ENCODE assay signal across 7 mouse cellular contexts in the genomic region with DNA sequence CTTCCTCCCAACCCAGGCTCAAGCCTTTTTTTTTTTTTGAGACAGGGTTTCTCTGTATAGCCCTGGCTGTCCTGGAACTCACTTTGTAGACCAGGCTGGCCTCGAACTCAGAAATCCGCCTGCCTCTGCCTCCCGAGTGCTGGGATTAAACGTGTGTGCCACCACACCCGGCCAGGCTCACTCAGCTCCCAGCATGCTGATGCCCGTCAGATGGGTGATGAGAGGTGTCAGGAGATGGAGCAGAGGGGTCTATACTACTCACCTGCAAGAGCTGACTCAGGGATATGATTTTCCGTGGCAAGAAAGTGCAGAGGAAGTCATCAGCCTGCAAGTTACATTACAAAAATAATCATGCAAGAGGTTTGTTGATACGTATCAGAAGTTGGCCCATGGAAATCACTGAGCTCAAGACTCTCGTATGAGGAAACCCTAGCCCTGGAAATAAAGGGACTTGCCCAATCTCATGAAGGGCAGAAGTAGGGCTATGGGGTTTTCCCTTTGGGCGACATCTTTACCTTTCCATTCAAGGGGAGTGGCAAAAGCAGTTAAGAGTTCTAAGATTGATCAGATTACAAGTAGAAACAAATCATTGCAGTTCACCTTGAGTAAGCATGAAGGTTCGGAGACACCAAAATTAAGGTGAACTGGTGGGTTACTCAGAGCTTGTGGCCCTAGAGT. TPM values are rescaled to one million over a fixed set of nuclear protein-coding genes. Genes with fewer than 3 reads are reported as not detected.
DNase-seq lines count a peak whose midpoint lies in the region; ATAC-seq lines count a peak whose summit lies in the region.

No protein-coding gene starts in this region.

- peaks cover 48% of the 10 kb centered on the region for H3K4me1 ChIP-seq in forebrain, embryonic 10.5 days
- H3K4me1 ChIP-seq in limb, embryonic 15.5 days = peaks cover 37% of the 10 kb centered on the region

- peaks cover 32% of the 10 kb centered on the region for H3K36me3 ChIP-seq in forebrain, embryonic 10.5 days (replicated peaks)
- H3K36me3 ChIP-seq in limb, embryonic 15.5 days = peaks cover 33% of the 10 kb centered on the region

- peak overlapping the region; percentile 93 for H3K27ac ChIP-seq in forebrain, embryonic 10.5 days
- H3K27ac ChIP-seq in limb, embryonic 15.5 days = peak overlapping the region; percentile 97

- H3K9ac ChIP-seq in limb, embryonic 15.5 days = peak overlapping the region; percentile 51; the same call in 1 of the 2 replicates

- no peaks in the 10 kb centered on the region for H3K9me3 ChIP-seq in forebrain, embryonic 10.5 days
- no peaks in the 10 kb centered on the region for H3K9me3 ChIP-seq in limb, embryonic 15.5 days

- peak; percentile 38 to 61 for DNase-seq in spleen, postnatal 36 days (ENCODE audit: low spot score in 2 of 2)
- DNase-seq in spleen, postnatal 10 days (ENCODE audit: low spot score in 2 of 2) = no peak
- DNase-seq in forebrain, embryonic 10.5 days (ENCODE audit: extremely low spot score, low spot score) = no peak
- no peak for DNase-seq in urinary bladder, postnatal 4 days (ENCODE audit: low spot score in 2 of 2)
- no peak for DNase-seq in urinary bladder, postnatal 25 days (ENCODE audit: low spot score)
- no peak for DNase-seq in kidney, adult 18-20 months

- peak overlapping the region; percentile 88 for H3K4me2 ChIP-seq in limb, embryonic 15.5 days

- peak overlapping the region; percentile 94 for H3K4me3 ChIP-seq in forebrain, embryonic 10.5 days
- peak overlapping the region; percentile 79 for H3K4me3 ChIP-seq in limb, embryonic 15.5 days

- H3K27me3 ChIP-seq in forebrain, embryonic 10.5 days (ENCODE audit: poor library complexity, severe bottlenecking) = peaks cover 1% of the 10 kb centered on the region; the same call in 1 of the 2 replicates
- no peaks in the 10 kb centered on the region for H3K27me3 ChIP-seq in limb, embryonic 15.5 days

- ATAC-seq in limb, embryonic 15.5 days (ENCODE audit: insufficient number of reproducible peaks, low FRiP score, low TSS enrichment, low read depth) = no peak

- 91% methylated on average over 11 of the region's 11 CpGs for WGBS in forebrain, embryonic 10.5 days
- WGBS in limb, embryonic 15.5 days = 77% methylated on average over 11 of the region's 11 CpGs

RNA-seq across cellular contexts. Expression of gene Psme2, which starts 1.0 kb away (rescaled TPM):
- polyA plus RNA-seq in forebrain, embryonic 10.5 days (2016; fragmentation: Nextera tagmentation; extraction: Ambion mirVana) = 154 and 171 TPM in 2 replicates
- 239 and 241 TPM in 2 replicates for polyA plus RNA-seq in limb, embryonic 15.5 days (2015; fragmentation: Nextera tagmentation; extraction: Ambion mirVana)

RNA-seq across cellular contexts. Expression of gene Rnf31, which starts 1.6 kb away (rescaled TPM):
- 20.5 and 21.3 TPM in 2 replicates for polyA plus RNA-seq in forebrain, embryonic 10.5 days (2016; fragmentation: Nextera tagmentation; extraction: Ambion mirVana)
- 20.0 and 20.6 TPM in 2 replicates for polyA plus RNA-seq in limb, embryonic 15.5 days (2015; fragmentation: Nextera tagmentation; extraction: Ambion mirVana)

RNA-seq across cellular contexts. Expression of gene Emc9, which starts 4.8 kb away (rescaled TPM):
- polyA plus RNA-seq in forebrain, embryonic 10.5 days (2016; fragmentation: Nextera tagmentation; extraction: Ambion mirVana) = 5.3 and 5.4 TPM in 2 replicates
- 12.6 and 16.2 TPM in 2 replicates for polyA plus RNA-seq in limb, embryonic 15.5 days (2015; fragmentation: Nextera tagmentation; extraction: Ambion mirVana)

RNA-seq across cellular contexts. Expression of gene Psme1, which starts 12.0 kb away (rescaled TPM):
- polyA plus RNA-seq in forebrain, embryonic 10.5 days (2016; fragmentation: Nextera tagmentation; extraction: Ambion mirVana) = 90.9 and 94.3 TPM in 2 replicates
- polyA plus RNA-seq in limb, embryonic 15.5 days (2015; fragmentation: Nextera tagmentation; extraction: Ambion mirVana) = 141 and 148 TPM in 2 replicates

RNA-seq across cellular contexts. Expression of gene Irf9, which starts 13.5 kb away (rescaled TPM):
- 7.3 and 7.6 TPM in 2 replicates for polyA plus RNA-seq in forebrain, embryonic 10.5 days (2016; fragmentation: Nextera tagmentation; extraction: Ambion mirVana)
- 13.2 and 13.7 TPM in 2 replicates for polyA plus RNA-seq in limb, embryonic 15.5 days (2015; fragmentation: Nextera tagmentation; extraction: Ambion mirVana)

Comparison
In these comparisons a context has a peak if more than half of its experiments do, and no peak if none do; other contexts are left out.
1. DNase-seq: peak in spleen, postnatal 36 days (2 of 2); none in spleen, postnatal 10 days (0 of 2), forebrain, embryonic 10.5 days (single experiment), urinary bladder, postnatal 4 days (0 of 2), urinary bladder, postnatal 25 days (single experiment) and kidney, adult 18-20 months (single experiment).